Mouse (Mus musculus) bone marrow, adult 2 months (tissue): ENCODE data around the gene Tom1l2. TPM values are rescaled to one million over a fixed set of nuclear protein-coding genes. Genes with fewer than 3 reads are reported as not detected.
A peak's percentile ranks its signal among the peaks of the same experiment; 100 is the strongest.

ENCODE experiments used
- H3K27ac ChIP-seq: fragments of 200-500 bp; 2 replicates; pipeline ENCODE4 v1.5.1; 2012; ENCODE audit warnings: low read depth, mild to moderate bottlenecking, control low read depth, inconsistent platforms, low read length; ENCODE audit not compliant: control insufficient read depth, poor library complexity, insufficient read depth
- H3K4me1 ChIP-seq: fragments of 200-500 bp; 2 replicates; pipeline ENCODE4 v1.6.1; 2011; ENCODE audit warnings: low read length; ENCODE audit not compliant: control insufficient read depth, insufficient read depth
- H3K4me3 ChIP-seq: fragments of 200-500 bp; replicated peaks from 2 replicates; pipeline ENCODE3; 2011; ENCODE audit warnings: mild to moderate bottlenecking, low read depth, low read length, control low read depth; ENCODE audit not compliant: control insufficient read depth
- CTCF ChIP-seq: fragments of 200-500 bp; IDR thresholded peaks from 2 replicates; pipeline ENCODE4 v1.5.1; 2011; ENCODE audit warnings: low read length, control low read depth; ENCODE audit not compliant: control insufficient read depth, insufficient read depth
- POLR2A ChIP-seq: fragments of 200-500 bp; IDR thresholded peaks from 2 replicates; pipeline ENCODE4 v1.6.1; 2011; ENCODE audit warnings: low read depth, mild to moderate bottlenecking, control low read depth, low read length, borderline replicate concordance; ENCODE audit not compliant: control insufficient read depth
- WGBS: fragments of 180-500 bp; shearing (Covaris S2); methylation state at CpG from one replicate; pipeline ENCODE4 v1.1.7; 2018; 5-methylcytosine and 5-hydroxymethylcytosine counted together
- polyA plus RNA-seq: library from polyadenylated mRNA; stranded (reverse); fragments of >200 nt; gene quantifications from 2 replicates; pipeline ENCODE4 v1.2.4, GENCODE M21; 2011; ENCODE audit warnings: low replicate concordance; ENCODE audit not compliant: missing spikeins, insufficient read depth, insufficient read length

Gene Tom1l2
- polyA plus RNA-seq, 1 experiment: 14.1 TPM

- TF ChIP-seq POLR2A (no peak), CTCF (no peak)
- Histone ChIP-seq H3K4me1 (peaks cover 1% of the 10 kb centered on the region; the same call in 1 of the 2 replicates), H3K4me3 (no peak overlapping the region), H3K27ac (no peak overlapping the region)
- 94% methylated on average over 26 of the region's 26 CpGs for WGBS
Measured at GRCm38 (mm10) chr11:60202710-60203638, 149.7 kb downstream of the Tom1l2 start.

- Histone ChIP-seq H3K4me1 (peaks cover 1% of the 10 kb centered on the region; the same call in 1 of the 2 replicates), H3K4me3 (no peak overlapping the region), H3K27ac (no peak overlapping the region; the same call in 1 of the 2 replicates)
- no peak; the same call in 1 of the 2 replicates for TF ChIP-seq POLR2A
- no peak for TF ChIP-seq CTCF
- 77% methylated on average over 11 of the region's 11 CpGs for WGBS
Measured at GRCm38 (mm10) chr11:60200384-60200783, 152.3 kb downstream of the Tom1l2 start.

GRCm38 (mm10) chr11:60199702-60200184, 153.0 kb downstream of the Tom1l2 start:
- Histone ChIP-seq H3K27ac (peak overlapping the region; percentile 7; the same call in 1 of the 2 replicates), H3K4me3 (no peak overlapping the region), H3K4me1 (peaks cover 1% of the 10 kb centered on the region; the same call in 1 of the 2 replicates)
- TF ChIP-seq POLR2A (no peak), CTCF (peak; percentile 94)
- 19% methylated on average over 18 of the region's 18 CpGs for WGBS

- no peak overlapping the region for H3K27ac ChIP-seq
- H3K4me1 ChIP-seq: peaks cover 1% of the 10 kb centered on the region; the same call in 1 of the 2 replicates
- H3K4me3 ChIP-seq: no peak overlapping the region
- WGBS: 90% methylated on average over 12 of the region's 12 CpGs
- no peak for TF ChIP-seq CTCF
- no peak for TF ChIP-seq POLR2A
Measured at GRCm38 (mm10) chr11:60198651-60199050, 154.1 kb downstream of the Tom1l2 start.

GRCm38 (mm10) chr11:60197998-60198619, 154.6 kb downstream of the Tom1l2 start:
- 88% methylated on average over 24 of the region's 24 CpGs for WGBS

GRCm38 (mm10) chr11:60196344-60196743, 156.4 kb downstream of the Tom1l2 start:
- TF ChIP-seq CTCF: no peak
- TF ChIP-seq POLR2A: no peak
- WGBS: 77% methylated on average over 5 of the region's 5 CpGs
- H3K27ac ChIP-seq: no peak overlapping the region
- H3K4me1 ChIP-seq: peaks cover 4% of the 10 kb centered on the region
- H3K4me3 ChIP-seq: no peak overlapping the region

More at GRCm38 (mm10) chr11:60197998-60198619, 154.6 kb downstream of the Tom1l2 start:
- TF ChIP-seq CTCF (no peak), POLR2A (no peak)
- H3K4me1 ChIP-seq: peaks cover 2% of the 10 kb centered on the region; the same call in 1 of the 2 replicates
- H3K4me3 ChIP-seq: no peak overlapping the region
- no peak overlapping the region for H3K27ac ChIP-seq

- peaks cover 2% of the 10 kb centered on the region for H3K4me1 ChIP-seq
- H3K27ac ChIP-seq: no peak overlapping the region
- no peak overlapping the region for H3K4me3 ChIP-seq
- TF ChIP-seq POLR2A: no peak
- peak; percentile 24; the same call in 1 of the 2 replicates for TF ChIP-seq CTCF
Measured at GRCm38 (mm10) chr11:60195108-60195507, 157.6 kb downstream of the Tom1l2 start.

GRCm38 (mm10) chr11:60193556-60193955, 159.1 kb downstream of the Tom1l2 start:
- Histone ChIP-seq H3K4me1 (peaks cover 2% of the 10 kb centered on the region), H3K4me3 (no peak overlapping the region), H3K27ac (no peak overlapping the region)
- TF ChIP-seq CTCF: no peak
- no peak for TF ChIP-seq POLR2A
- 91% methylated on average over 4 of the region's 4 CpGs for WGBS

- Histone ChIP-seq H3K27ac (no peak overlapping the region; the same call in 1 of the 2 replicates), H3K4me1 (peaks cover 2% of the 10 kb centered on the region), H3K4me3 (no peak overlapping the region)
- 40% methylated on average over 6 of the region's 6 CpGs for WGBS
- no peak for TF ChIP-seq POLR2A
- TF ChIP-seq CTCF: no peak
Measured at GRCm38 (mm10) chr11:60192534-60192933, 160.2 kb downstream of the Tom1l2 start.
